Mouse (Mus musculus) liver, adult 2 months (tissue): ENCODE measurements around the gene Marveld3.
A peak's percentile ranks its signal among the peaks of the same experiment; 100 is the strongest.

Experiments used
- CTCF ChIP-seq: fragments of 200-500 bp; IDR thresholded peaks from 2 replicates; pipeline ENCODE4 v1.5.1; 2011; ENCODE audit warnings: low read depth, low read length, control low read depth
- POLR2A ChIP-seq: fragments of 200-500 bp; IDR thresholded peaks from 2 replicates; pipeline ENCODE4 v1.6.1; 2011; ENCODE audit warnings: low read length, control low read depth; ENCODE audit not compliant: insufficient read depth; ENCODE audit errors: extremely low read depth

DNA sequence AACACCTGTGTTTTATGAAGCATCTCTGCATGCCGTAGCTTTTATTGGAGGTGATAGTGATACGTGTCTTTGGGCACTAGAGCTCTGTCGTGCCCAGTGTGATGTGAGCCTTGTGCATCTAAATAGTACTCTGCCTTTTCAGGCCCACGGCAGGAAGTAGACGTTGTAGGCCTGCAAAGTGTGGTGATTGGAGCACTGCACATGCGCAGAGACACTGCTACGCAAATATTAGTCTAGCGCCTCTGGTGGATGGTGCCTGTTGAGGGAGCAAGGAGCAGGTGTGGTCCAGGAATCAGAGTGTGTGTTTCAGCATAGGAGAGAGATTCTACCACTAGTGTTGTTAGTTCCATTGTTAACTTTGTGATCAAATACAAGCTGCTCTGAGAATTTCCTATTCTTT, 27.1 kb upstream of the Marveld3 start:
- no peak for TF ChIP-seq POLR2A
- peak; percentile 46 for TF ChIP-seq CTCF
